Mouse (Mus musculus) naive thymus-derived CD4-positive, alpha-beta T cell, adult 2 months (primary cell): ENCODE measurements at regions not wholly inside any gene's neighbourhood (a gene's known extent, or its start where the extent isn't known, plus 50 kb on each side); places are given as distances from the start of the nearest gene placed in this dataset.

Source experiments
- DNase-seq: peaks from one replicate; pipeline ENCODE4 v3.0.0-alpha.2; 2011; ENCODE audit warnings: low read depth

- DNase-seq, result no peak
These were observed 167.2 kb upstream of the Cxcl12 start for GRCm38 (mm10) chr6:117000951-117001725.

- no peak for DNase-seq
These were observed 155.7 kb upstream of the Cxcl12 start for GRCm38 (mm10) chr6:117012621-117013020.

- DNase-seq, result no peak
These were observed 152.9 kb upstream of the Cxcl12 start for GRCm38 (mm10) chr6:117015461-117015860.

GRCm38 (mm10) chr6:117021851-117022250 lies 146.5 kb upstream of the Cxcl12 start:
- no peak for DNase-seq

- DNase-seq, result no peak
These were observed 136.1 kb upstream of the Cxcl12 start for GRCm38 (mm10) chr6:117032042-117032746.

- no peak for DNase-seq
These were observed 124.6 kb upstream of the Cxcl12 start for GRCm38 (mm10) chr6:117043744-117044143.

GRCm38 (mm10) chr6:117049459-117050010 lies 118.8 kb upstream of the Cxcl12 start:
- no peak for DNase-seq

GRCm38 (mm10) chr6:117060688-117061087 lies 107.6 kb upstream of the Cxcl12 start:
- no peak for DNase-seq

GRCm38 (mm10) chr6:117067541-117068305 lies 100.6 kb upstream of the Cxcl12 start:
- no peak for DNase-seq

GRCm38 (mm10) chr6:117071311-117071710 lies 97.0 kb upstream of the Cxcl12 start:
- DNase-seq, result no peak

GRCm38 (mm10) chr6:117071857-117072256 lies 96.5 kb upstream of the Cxcl12 start:
- DNase-seq, result no peak

- DNase-seq, result no peak
These were observed 88.8 kb upstream of the Cxcl12 start for GRCm38 (mm10) chr6:117079500-117079899.

GRCm38 (mm10) chr6:117080973-117081372 lies 87.4 kb upstream of the Cxcl12 start:
- no peak for DNase-seq

GRCm38 (mm10) chr6:117084211-117084610 lies 84.1 kb upstream of the Cxcl12 start:
- DNase-seq, result no peak

- DNase-seq, result no peak
These were observed 83.4 kb upstream of the Cxcl12 start for GRCm38 (mm10) chr6:117084833-117085500.

GRCm38 (mm10) chr6:117094742-117095141 lies 73.6 kb upstream of the Cxcl12 start:
- no peak for DNase-seq

- DNase-seq, result no peak
These were observed 68.5 kb upstream of the Cxcl12 start for GRCm38 (mm10) chr6:117099871-117100270.

GRCm38 (mm10) chr6:117102693-117103092 lies 65.6 kb upstream of the Cxcl12 start:
- DNase-seq, result no peak

- DNase-seq, result no peak
These were observed 64.3 kb upstream of the Cxcl12 start for GRCm38 (mm10) chr6:117104047-117104446.

GRCm38 (mm10) chr6:117104463-117104862 lies 63.9 kb upstream of the Cxcl12 start:
- no peak for DNase-seq

- DNase-seq, result no peak
These were observed 63.1 kb upstream of the Cxcl12 start for GRCm38 (mm10) chr6:117105182-117105589.

GRCm38 (mm10) chr6:117110291-117110690 lies 58.0 kb upstream of the Cxcl12 start:
- no peak for DNase-seq
